Mouse (Mus musculus): ENCODE measurements at regions not wholly inside any gene's neighbourhood (a gene's known extent, or its start where the extent isn't known, plus 50 kb on each side); places are given as distances from the start of the nearest gene placed in this dataset.

- H3ac ChIP-seq (ENCODE audit: control insufficient read depth, insufficient read length): no peak overlapping the region
- no peaks in the 10 kb centered on the region for H3K36me3 ChIP-seq (ENCODE audit: control insufficient read depth, insufficient read depth)
These were observed 82.2 kb upstream of the Eif4g2 start for GRCm38 (mm10) chr7:111164994-111165393.

GRCm38 (mm10) chr7:111164276-111164675 is 81.4 kb upstream of the Eif4g2 start:
- Histone ChIP-seq H3ac (ENCODE audit: control insufficient read depth, insufficient read length) (no peak overlapping the region), H3K27me3 (ENCODE audit: control insufficient read depth, insufficient read depth, insufficient read length) (no peaks in the 10 kb centered on the region), H3K4me3 (no peak overlapping the region), H3K4me2 (ENCODE audit: low read depth) (no peak overlapping the region), H3K79me2 (ENCODE audit: control insufficient read depth, insufficient read depth) (no peaks in the 10 kb centered on the region), H3K36me3 (ENCODE audit: control insufficient read depth, insufficient read depth) (no peaks in the 10 kb centered on the region)
- no peak for TF ChIP-seq TCF3 (IDR thresholded peaks at IDR 0.05; ENCODE audit: insufficient read length, low read depth)
- TF ChIP-seq USF1 (IDR thresholded peaks at IDR 0.05; ENCODE audit: low read depth): no peak
- no peak for TF ChIP-seq MAX (IDR thresholded peaks at IDR 0.05; ENCODE audit: low read depth)
- TF ChIP-seq SRF (IDR thresholded peaks at IDR 0.05; ENCODE audit: control insufficient read depth, insufficient read length, low read depth): no peak
- no peak for TF ChIP-seq TCF12 (IDR thresholded peaks at IDR 0.05; ENCODE audit: insufficient read depth, poor library complexity, severe bottlenecking)
- TF ChIP-seq REST (IDR thresholded peaks at IDR 0.05; ENCODE audit: insufficient read depth, insufficient read length): no peak
- no peak for TF ChIP-seq MYOG (IDR thresholded peaks at IDR 0.05; ENCODE audit: control insufficient read depth in 1 of 3, insufficient read depth in 1 of 3, insufficient read length in 2 of 3, low read depth in 2 of 3)
- TF ChIP-seq POLR2AphosphoS2 (IDR thresholded peaks at IDR 0.05; ENCODE audit: insufficient read length, low read depth): no peak
- TF ChIP-seq MYOD1 (IDR thresholded peaks at IDR 0.05; ENCODE audit: control insufficient read depth in 1 of 3, insufficient read length in 2 of 3, low read depth in 2 of 3): no peak
- TF ChIP-seq E2F4 (IDR thresholded peaks at IDR 0.05; ENCODE audit: insufficient read depth): no peak
- TF ChIP-seq CEBPB (IDR thresholded peaks at IDR 0.05; ENCODE audit: insufficient read depth, poor library complexity, severe bottlenecking): no peak
- no peak for TF ChIP-seq POLR2A (IDR thresholded peaks at IDR 0.05; ENCODE audit: insufficient read length, low read depth)

More at GRCm38 (mm10) chr7:111164994-111165393, 82.2 kb upstream of the Eif4g2 start:
- no peaks in the 10 kb centered on the region for H3K79me2 ChIP-seq (ENCODE audit: control insufficient read depth, insufficient read depth)
- H3K4me3 ChIP-seq: no peak overlapping the region
- TF ChIP-seq POLR2AphosphoS2 (IDR thresholded peaks at IDR 0.05; ENCODE audit: insufficient read length, low read depth): no peak
- no peak overlapping the region for H3K4me2 ChIP-seq (ENCODE audit: low read depth)
- no peaks in the 10 kb centered on the region for H3K27me3 ChIP-seq (ENCODE audit: control insufficient read depth, insufficient read depth, insufficient read length)

GRCm38 (mm10) chr7:111163861-111164260 is 81.0 kb upstream of the Eif4g2 start:
- no peaks in the 10 kb centered on the region for H3K79me2 ChIP-seq (ENCODE audit: control insufficient read depth, insufficient read depth)
- H3K4me3 ChIP-seq: no peak overlapping the region
- no peaks in the 10 kb centered on the region for H3K36me3 ChIP-seq (ENCODE audit: control insufficient read depth, insufficient read depth)
- no peak overlapping the region for H3ac ChIP-seq (ENCODE audit: control insufficient read depth, insufficient read length)
- H3K4me2 ChIP-seq (ENCODE audit: low read depth): no peak overlapping the region
- TF ChIP-seq POLR2AphosphoS2 (IDR thresholded peaks at IDR 0.05; ENCODE audit: insufficient read length, low read depth) (no peak), MYOD1 (IDR thresholded peaks at IDR 0.05; ENCODE audit: control insufficient read depth in 1 of 3, insufficient read length in 2 of 3, low read depth in 2 of 3) (no peak), MAX (IDR thresholded peaks at IDR 0.05; ENCODE audit: low read depth) (no peak), TCF3 (IDR thresholded peaks at IDR 0.05; ENCODE audit: insufficient read length, low read depth) (no peak), CEBPB (IDR thresholded peaks at IDR 0.05; ENCODE audit: insufficient read depth, poor library complexity, severe bottlenecking) (no peak)
- H3K27me3 ChIP-seq (ENCODE audit: control insufficient read depth, insufficient read depth, insufficient read length): no peaks in the 10 kb centered on the region

GRCm38 (mm10) chr7:111163321-111163720 is 80.5 kb upstream of the Eif4g2 start:
- H3K36me3 ChIP-seq (ENCODE audit: control insufficient read depth, insufficient read depth): no peaks in the 10 kb centered on the region
- no peak overlapping the region for H3ac ChIP-seq (ENCODE audit: control insufficient read depth, insufficient read length)
- no peaks in the 10 kb centered on the region for H3K27me3 ChIP-seq (ENCODE audit: control insufficient read depth, insufficient read depth, insufficient read length)
- H3K4me2 ChIP-seq (ENCODE audit: low read depth): no peak overlapping the region
- H3K4me3 ChIP-seq: no peak overlapping the region
- H3K79me2 ChIP-seq (ENCODE audit: control insufficient read depth, insufficient read depth): no peaks in the 10 kb centered on the region
- TF ChIP-seq REST (IDR thresholded peaks at IDR 0.05; ENCODE audit: insufficient read depth, insufficient read length) (no peak), MYOD1 (IDR thresholded peaks at IDR 0.05; ENCODE audit: control insufficient read depth in 1 of 3, insufficient read length in 2 of 3, low read depth in 2 of 3) (no peak), MYOG (IDR thresholded peaks at IDR 0.05; ENCODE audit: control insufficient read depth in 1 of 3, insufficient read depth in 1 of 3, insufficient read length in 2 of 3, low read depth in 2 of 3) (no peak), TCF3 (IDR thresholded peaks at IDR 0.05; ENCODE audit: insufficient read length, low read depth) (no peak), USF1 (IDR thresholded peaks at IDR 0.05; ENCODE audit: low read depth) (no peak), TCF12 (IDR thresholded peaks at IDR 0.05; ENCODE audit: insufficient read depth, poor library complexity, severe bottlenecking) (no peak), POLR2AphosphoS2 (IDR thresholded peaks at IDR 0.05; ENCODE audit: insufficient read length, low read depth) (no peak), MAX (IDR thresholded peaks at IDR 0.05; ENCODE audit: low read depth) (no peak), CEBPB (IDR thresholded peaks at IDR 0.05; ENCODE audit: insufficient read depth, poor library complexity, severe bottlenecking) (no peak), E2F4 (IDR thresholded peaks at IDR 0.05; ENCODE audit: insufficient read depth) (no peak), POLR2A (IDR thresholded peaks at IDR 0.05; ENCODE audit: insufficient read length, low read depth) (no peak), SRF (IDR thresholded peaks at IDR 0.05; ENCODE audit: control insufficient read depth, insufficient read length, low read depth) (no peak)

- H3K4me3 ChIP-seq: no peak overlapping the region
- no peak overlapping the region for H3ac ChIP-seq (ENCODE audit: control insufficient read depth, insufficient read length)
- no peak for TF ChIP-seq POLR2AphosphoS2 (IDR thresholded peaks at IDR 0.05; ENCODE audit: insufficient read length, low read depth)
- TF ChIP-seq MAX (IDR thresholded peaks at IDR 0.05; ENCODE audit: low read depth): no peak
- no peak for TF ChIP-seq TCF12 (IDR thresholded peaks at IDR 0.05; ENCODE audit: insufficient read depth, poor library complexity, severe bottlenecking)
- TF ChIP-seq POLR2A (IDR thresholded peaks at IDR 0.05; ENCODE audit: insufficient read length, low read depth): no peak
- no peak for TF ChIP-seq MYOG (IDR thresholded peaks at IDR 0.05; ENCODE audit: control insufficient read depth in 1 of 3, insufficient read depth in 1 of 3, insufficient read length in 2 of 3, low read depth in 2 of 3)
- TF ChIP-seq SRF (IDR thresholded peaks at IDR 0.05; ENCODE audit: control insufficient read depth, insufficient read length, low read depth): no peak
- no peak for TF ChIP-seq TCF3 (IDR thresholded peaks at IDR 0.05; ENCODE audit: insufficient read length, low read depth)
- no peak for TF ChIP-seq REST (IDR thresholded peaks at IDR 0.05; ENCODE audit: insufficient read depth, insufficient read length)
- TF ChIP-seq MYOD1 (IDR thresholded peaks at IDR 0.05; ENCODE audit: control insufficient read depth in 1 of 3, insufficient read length in 2 of 3, low read depth in 2 of 3): no peak
- TF ChIP-seq CEBPB (IDR thresholded peaks at IDR 0.05; ENCODE audit: insufficient read depth, poor library complexity, severe bottlenecking): no peak
These were observed 76.0 kb upstream of the Eif4g2 start for GRCm38 (mm10) chr7:111158791-111159286.

More at GRCm38 (mm10) chr7:111158791-111159286, 76.0 kb upstream of the Eif4g2 start:
- H3K36me3 ChIP-seq (ENCODE audit: control insufficient read depth, insufficient read depth): no peaks in the 10 kb centered on the region
- H3K4me2 ChIP-seq (ENCODE audit: low read depth): peak overlapping the region; percentile 43
- no peaks in the 10 kb centered on the region for H3K79me2 ChIP-seq (ENCODE audit: control insufficient read depth, insufficient read depth)
- H3K27me3 ChIP-seq (ENCODE audit: control insufficient read depth, insufficient read depth, insufficient read length): no peaks in the 10 kb centered on the region

Measured in myocyte (in vitro differentiated cells).